Mouse (Mus musculus) C2C12 (cell line): ENCODE data around the gene Angpt4.

Experiments
- CEBPB ChIP-seq: IDR thresholded peaks from one replicate; pipeline ENCODE4 v1.6.1; 2011; ENCODE audit warnings: low read depth, mild to moderate bottlenecking, control low read depth, moderate library complexity
- CTCF ChIP-seq: IDR thresholded peaks from one replicate; pipeline ENCODE4 v1.5.1; 2011; ENCODE audit not compliant: control insufficient read depth, insufficient read depth, insufficient read length
- FOSL1 ChIP-seq: IDR thresholded peaks from one replicate; pipeline ENCODE4 v1.8.0; 2011; ENCODE audit warnings: mild to moderate bottlenecking, low read length; ENCODE audit not compliant: poor library complexity, insufficient read depth, severe bottlenecking
- MYOG ChIP-seq: IDR thresholded peaks from one replicate; pipeline ENCODE4 v1.6.1; 2011; ENCODE audit not compliant: control insufficient read depth, insufficient read length; ENCODE audit errors: extremely low read depth
- USF1 ChIP-seq: IDR thresholded peaks from one replicate; pipeline ENCODE4 v1.6.1; 2011; ENCODE audit warnings: low read depth, mild to moderate bottlenecking, control low read depth, moderate library complexity

DNA sequence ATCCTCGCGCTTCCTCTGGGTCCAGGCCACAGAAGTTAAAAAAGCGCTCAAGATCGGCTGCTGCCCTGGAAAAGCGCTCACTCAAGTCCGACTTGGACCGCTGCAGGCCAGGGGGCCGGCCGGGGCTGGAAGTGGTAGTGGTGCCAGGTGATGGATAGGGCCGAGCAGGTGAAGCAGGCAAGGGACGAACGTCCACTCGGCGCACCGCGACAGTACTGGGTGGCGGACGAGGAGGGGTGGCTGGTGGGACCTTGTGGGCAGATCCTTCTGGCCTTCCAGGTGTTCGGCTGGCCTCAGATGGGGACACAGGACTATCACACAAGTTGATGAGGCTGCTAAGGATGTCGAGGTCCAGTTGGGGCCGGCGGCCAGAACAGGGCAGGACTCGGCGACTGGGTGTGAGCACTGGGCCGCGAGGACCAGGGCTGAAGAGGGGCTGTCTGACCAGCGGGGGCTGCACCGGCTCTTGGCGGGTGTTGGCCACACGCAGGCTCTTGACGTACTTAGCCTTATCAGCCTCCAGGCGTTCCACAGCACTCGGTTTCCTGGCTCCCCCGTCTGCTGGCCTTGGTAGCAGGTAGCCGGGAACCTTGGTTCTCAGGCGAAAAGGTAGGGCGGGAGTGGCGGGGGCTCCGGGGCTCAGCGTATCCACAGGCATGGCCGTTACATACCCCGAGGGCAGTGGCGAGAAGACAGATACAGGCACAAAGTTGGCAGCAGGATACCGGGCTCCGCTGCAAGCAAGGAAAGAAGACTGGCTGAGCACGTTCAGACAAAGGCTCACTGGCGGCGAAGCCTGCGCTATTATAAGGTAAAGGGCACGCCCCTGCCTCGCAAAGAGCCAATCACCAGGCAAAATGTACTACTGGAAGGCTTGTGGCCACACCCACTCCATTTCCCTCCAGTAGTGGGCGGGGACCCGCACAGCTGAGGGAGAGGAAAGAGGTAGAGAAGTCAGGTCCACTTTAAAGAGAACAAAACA is 59.5 kb downstream of the Angpt4 start:
- TF ChIP-seq CTCF (no peak), CEBPB (no peak), USF1 (no peak), MYOG (no peak), FOSL1 (no peak)
